Mouse (Mus musculus): Measurements from ENCODE around the gene Muc2.

DNA sequence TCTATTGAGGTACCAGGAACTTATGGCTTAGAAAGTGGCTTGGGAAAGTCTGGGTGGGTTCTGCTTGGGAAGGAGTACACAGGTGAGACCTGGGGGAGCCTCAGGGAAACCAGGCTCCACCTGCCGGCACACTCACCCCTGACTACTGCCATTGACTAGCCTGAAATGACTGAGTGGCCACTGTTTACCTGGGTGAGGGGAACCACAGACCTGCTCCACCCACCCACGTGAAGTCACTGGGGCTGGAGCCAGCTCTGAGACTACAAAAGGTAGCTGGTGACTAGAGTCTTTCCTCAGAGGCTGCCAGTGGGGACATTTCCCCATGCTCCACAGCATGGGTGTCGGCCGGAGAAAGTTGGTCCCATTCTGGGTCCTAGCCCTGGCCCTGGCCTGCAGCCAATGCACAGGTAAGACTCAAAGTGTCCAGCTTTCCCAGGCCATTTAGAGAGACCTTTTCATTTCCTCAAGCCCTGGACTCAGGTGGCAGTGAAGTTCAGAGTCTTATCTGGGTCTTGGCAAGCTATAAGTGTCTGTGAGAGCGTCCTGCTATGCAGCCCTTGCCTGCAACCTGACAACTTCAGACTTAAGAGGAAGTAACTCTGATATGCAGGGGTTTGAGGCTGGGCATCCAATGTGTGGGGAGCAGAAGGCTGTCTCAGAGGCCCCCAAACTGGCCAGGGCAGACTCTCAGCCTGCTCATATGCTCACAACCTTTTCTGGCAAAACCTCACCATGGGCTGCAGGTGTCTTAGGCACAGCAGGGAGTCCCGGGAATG, 98.7 kb downstream of the Muc2 start, which contains the start of gene Muc5ac:
- TF ChIP-seq EP300 (IDR thresholded peaks at IDR 0.05; ENCODE audit: insufficient read depth, low read depth, low read length) (no peak), CTCF (IDR thresholded peaks at IDR 0.05; ENCODE audit: low read depth, low read length) (no peak), POLR2A (IDR thresholded peaks at IDR 0.05; ENCODE audit: insufficient read depth, low read length) (no peak)
